Mouse (Mus musculus) kidney, adult 8-10 months (tissue): ENCODE results near the gene Ryk.

Experiments
- DNase-seq, 2 experiments: peaks; one replicate each; pipeline ENCODE4 v3.0.0; 2022

Gene Ryk

DNA sequence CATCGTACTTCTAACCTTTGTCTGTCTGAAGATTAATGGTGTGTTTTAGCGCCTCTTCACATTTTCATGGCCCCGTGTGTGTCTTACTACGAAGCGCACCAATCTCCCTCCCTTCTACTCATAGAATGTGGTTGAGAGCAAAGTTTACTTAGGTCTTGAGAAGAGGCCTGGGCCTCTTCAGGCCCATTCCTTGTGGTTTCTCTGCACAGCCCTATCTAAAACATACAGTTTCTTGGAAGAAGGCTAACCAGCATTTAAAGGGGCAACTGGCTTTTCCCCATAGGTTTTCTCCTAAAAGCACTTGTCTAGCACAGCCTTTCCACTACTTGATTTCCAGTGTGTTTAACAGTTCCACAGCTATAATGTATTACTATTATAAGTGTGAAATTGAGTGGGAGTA, 24.7 kb downstream of the Ryk start:
- DNase-seq = no peak

DNA sequence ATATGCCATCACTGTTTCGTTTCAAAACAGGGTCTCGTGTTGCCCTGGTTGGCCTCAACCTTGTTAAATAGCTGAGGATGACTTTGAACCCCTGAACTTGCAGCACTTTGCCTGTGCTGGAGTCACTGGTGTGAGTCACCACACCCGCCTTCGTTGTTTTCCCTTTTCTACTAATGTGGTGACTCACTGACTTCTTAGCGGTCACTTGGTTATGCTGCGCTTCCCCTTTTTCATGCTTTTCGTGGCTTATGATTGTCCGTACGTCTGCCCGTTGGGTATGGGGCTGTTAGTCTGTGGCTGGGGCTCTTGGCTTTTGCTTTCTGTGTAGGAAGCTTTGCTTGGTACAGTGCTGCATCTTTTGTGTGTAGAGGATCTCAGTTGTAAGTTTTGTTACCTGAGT, 25.2 kb downstream of the Ryk start:
- no peak for DNase-seq

GRCm38 (mm10) chr9:102860802-102861469, 26.2 kb downstream of the Ryk start:
- no peak for DNase-seq

DNA sequence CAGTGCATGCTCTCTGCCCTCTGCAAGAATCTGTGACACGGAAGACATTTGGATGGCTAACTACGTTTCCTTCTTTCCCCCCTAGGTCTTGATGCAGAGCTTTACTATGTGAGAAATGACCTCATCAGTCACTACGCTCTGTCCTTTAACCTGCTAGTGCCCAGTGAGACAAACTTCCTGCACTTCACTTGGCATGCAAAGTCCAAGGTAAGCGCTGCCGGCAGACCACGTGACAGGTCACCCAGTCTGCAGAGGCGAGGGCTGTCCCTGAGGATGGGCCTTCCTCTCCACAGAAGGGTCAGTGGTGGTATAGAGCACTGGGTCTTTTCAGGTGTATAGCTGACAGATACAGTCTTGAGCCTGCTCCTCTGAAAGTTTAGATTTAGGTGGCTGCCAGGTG, 27.1 kb downstream of the Ryk start:
- peak; percentile 68 to 71 for DNase-seq

- no peak for DNase-seq
Observed at GRCm38 (mm10) chr9:102862260-102862659, 27.5 kb downstream of the Ryk start.

DNA sequence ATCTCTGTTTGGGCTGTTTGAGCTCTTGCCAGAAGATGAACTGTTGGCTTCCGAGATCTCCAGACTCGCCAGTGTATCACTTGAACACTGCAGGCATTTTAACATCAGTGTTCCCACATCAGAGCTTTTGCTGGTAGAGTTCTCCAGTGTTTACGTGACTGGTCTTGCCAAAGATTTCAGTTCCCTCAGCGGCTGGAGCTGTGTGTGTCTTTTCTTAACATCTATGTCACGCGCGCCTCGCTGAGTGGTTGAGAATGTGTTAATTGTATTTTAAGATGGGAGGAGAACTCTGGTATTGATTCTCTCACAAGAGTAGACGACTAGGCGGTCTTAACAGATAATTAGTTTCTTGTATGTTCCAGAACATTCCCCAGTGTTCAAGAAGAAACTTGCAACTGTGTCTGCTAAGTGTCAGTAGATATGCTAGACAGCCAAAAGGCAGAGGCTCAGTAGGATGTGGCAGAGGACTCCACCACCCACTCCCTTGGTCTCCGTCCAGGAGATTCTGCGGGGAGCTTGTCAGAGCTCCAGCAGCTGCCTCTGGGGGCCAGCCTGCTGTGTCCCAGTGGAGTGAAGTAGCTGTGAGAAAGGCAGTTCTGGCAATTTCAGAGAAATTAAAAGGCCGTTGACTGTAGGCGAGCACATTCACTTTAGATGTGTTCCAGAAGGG, 29.3 kb downstream of the Ryk start:
- DNase-seq = no peak

DNA sequence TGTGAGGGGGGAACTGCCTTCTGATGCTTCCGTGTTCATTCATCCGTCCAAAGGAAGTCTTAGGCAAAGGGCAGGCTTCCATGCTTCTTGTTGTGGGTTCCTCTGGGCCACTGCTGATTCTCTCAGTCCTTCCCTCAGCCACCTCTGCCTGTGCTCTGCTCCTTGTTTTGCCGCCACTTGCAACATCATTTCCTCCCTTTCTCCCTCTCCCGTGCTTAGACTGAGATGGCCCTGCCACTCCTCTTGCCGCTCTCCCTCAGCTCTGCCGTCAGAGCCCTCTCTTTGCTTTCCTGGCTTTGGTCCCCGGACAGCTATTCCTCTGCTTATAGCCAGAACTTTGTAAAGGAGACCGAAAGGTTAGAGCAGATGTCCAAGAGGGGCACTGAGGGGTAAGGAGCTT, 30.2 kb downstream of the Ryk start:
- no peak for DNase-seq

- no peak for DNase-seq
Observed at GRCm38 (mm10) chr9:102865946-102866737, 31.4 kb downstream of the Ryk start.

DNA sequence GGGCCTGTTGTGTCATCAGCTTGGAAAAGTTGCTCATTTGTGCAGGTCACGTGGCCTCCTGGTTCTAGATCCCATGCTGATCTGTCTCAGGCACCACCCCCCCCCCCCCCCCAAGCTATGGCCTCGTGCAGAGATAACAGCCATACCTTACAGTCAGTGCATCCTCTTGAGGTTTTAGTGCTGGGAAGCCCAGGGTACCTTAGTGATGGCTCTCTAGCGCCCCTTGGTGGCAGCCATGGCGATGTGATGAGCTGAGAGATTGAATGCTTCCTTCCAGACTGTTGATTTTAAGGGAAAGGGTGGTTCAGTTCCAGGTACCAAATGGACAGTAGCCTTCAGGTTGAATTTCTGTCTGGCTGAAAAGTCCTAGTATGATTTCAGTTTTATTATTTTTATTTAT, 32.2 kb downstream of the Ryk start:
- DNase-seq = peak; percentile 57 to 79

DNA sequence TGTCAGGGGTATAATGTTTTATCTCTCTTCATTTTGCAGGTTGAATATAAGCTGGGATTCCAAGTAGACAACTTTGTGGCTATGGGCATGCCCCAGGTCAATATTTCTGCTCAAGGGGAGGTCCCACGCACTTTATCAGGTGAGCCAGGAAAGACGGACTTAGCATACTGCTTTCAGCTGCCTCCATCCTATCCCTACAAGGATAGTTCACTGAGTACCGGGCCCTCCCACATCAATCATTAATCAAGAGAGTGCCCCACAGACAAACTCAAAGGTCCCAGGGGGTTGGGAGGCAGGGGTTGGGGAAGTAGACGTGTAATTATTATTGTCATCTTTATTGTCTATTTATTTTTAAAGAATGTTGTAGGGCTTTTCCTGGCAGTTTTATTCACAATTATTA, 32.8 kb downstream of the Ryk start:
- peak; percentile 54 to 58 for DNase-seq

GRCm38 (mm10) chr9:102868451-102868850, 33.7 kb downstream of the Ryk start:
- no peak for DNase-seq

- DNase-seq = no peak
Observed at GRCm38 (mm10) chr9:102876054-102876690, 41.5 kb downstream of the Ryk start.

- DNase-seq = no peak
Observed at GRCm38 (mm10) chr9:102877916-102878315, 43.2 kb downstream of the Ryk start.

DNA sequence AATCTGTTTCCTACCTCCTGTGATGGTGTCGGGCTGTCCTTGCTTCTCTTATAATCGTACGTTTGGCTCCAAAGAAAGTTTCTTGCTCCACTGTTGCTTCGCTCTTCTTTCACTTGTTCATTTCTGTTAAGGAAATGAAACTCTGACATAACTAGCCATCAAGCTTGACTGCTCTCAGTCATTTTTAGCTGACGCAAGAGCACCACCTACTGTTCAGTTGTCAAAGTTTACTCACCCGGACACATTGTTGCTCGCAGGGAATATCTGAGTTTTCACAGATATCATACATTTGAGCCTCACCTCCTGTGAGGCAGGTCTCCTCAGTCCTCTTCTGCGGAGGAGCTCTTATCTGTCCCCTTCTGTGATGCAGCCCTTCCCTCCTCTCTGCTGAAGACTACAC, 44.8 kb downstream of the Ryk start:
- DNase-seq = peak; percentile 25 to 64

DNA sequence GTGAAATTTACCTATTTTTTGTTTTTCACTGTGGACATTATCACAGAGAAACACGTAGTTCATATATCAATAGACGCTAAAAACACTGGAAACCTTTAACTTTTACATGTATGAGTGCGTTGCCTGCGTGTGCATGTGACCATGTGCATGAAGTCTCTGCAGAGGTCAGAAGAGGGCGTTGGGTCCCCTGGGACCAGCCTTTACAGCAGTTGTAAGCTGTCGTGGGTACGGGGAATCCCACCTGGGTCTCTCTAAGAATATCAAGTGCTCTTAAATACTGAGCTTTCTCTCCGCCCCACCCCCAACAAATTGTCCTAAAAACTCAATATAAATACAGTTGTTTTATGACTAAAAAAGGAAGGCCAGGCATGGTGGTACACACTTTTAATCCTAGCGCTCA, 50.0 kb downstream of the Ryk start:
- no peak for DNase-seq

- no peak for DNase-seq
Observed at GRCm38 (mm10) chr9:102890166-102890565, 55.4 kb downstream of the Ryk start.

DNA sequence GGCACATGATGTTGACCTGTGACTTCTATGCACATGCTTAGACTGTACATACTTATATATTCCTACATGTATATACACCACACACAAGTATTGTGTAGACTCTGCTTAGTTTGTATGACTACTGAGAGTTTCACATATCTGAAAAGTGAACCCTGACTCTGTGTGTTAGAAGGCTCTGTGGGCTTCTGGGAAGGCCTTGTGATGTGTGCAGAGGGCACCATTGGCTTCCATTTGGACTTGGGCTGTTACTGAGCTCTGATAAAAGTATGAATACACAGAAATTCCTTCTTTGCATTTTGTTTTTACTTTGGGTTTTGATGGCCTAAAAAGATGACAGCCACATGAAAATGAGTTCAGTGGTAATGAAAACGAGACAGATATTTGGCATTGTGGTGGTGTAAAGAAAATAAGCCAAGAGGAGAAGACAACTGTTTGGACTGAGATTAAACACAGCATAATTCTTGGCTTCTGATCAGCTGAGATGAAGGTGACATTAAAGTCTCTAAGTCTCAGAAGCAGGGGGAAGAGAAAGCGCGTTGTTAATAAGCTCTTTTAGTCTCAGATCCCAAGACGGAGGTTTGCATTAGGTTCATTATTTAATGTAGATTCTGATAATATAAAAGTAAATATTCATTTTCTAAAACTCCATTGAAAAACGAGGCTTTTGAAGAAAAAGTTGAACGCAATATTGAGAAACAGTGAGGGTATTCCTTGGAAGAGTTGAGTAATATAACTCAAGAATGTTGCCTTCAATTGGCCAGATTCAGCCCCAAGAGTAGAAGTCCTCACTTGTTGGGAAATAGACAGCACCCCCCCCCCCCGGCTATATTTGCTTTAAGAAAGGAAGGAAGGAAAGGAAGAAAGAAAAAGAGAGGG, 58.0 kb downstream of the Ryk start:
- no peak for DNase-seq

- DNase-seq = no peak
Observed at GRCm38 (mm10) chr9:102893356-102893870, 58.7 kb downstream of the Ryk start.

GRCm38 (mm10) chr9:102899916-102900315, 65.2 kb downstream of the Ryk start:
- no peak for DNase-seq

DNA sequence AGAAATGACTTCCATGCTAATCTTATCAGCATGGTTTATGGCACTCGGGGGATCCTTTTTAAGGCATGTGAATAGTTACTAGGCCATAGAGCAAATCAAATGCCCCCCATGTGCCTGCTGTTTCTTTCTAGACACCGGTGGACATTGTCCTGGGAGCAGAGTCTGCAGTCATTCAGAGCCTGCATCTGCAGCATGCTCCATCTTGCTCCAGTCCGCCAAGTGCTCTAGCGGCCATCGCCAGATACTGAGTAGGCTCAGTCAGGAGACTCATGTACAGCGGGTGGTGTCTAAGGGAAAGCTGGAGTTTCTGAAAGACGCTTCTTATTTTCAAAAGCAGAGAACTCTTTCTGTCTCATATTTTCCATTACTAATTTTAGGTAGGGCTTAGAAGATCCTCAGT, 67.6 kb downstream of the Ryk start:
- DNase-seq = no peak

GRCm38 (mm10) chr9:102904952-102905351, 70.2 kb downstream of the Ryk start:
- DNase-seq = no peak

- no peak for DNase-seq
Observed at GRCm38 (mm10) chr9:102906781-102907180, 72.1 kb downstream of the Ryk start.
